Comparison of ENCODE assay signal across 8 mouse cellular contexts in the genomic region with DNA sequence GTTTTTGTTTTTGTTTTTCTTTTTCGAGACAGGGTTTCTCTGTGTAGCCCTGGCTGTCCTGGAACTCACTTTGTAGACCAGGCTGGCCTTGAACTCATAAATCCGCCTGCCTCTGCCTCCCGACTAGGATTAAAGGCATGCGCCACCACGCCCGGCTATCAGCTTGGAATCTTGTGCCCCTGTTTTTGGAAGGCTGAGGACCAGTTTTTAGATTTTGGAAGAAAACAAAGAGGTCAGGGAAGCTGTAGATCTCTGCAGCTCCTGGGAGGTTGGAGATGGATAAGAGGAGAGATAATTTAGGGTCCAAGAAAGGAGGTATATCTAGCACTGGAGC. TPM values are rescaled to one million over a fixed set of nuclear protein-coding genes. Genes with fewer than 3 reads are reported as not detected.
DNase-seq lines count a peak whose midpoint lies in the region; ATAC-seq and TF ChIP-seq lines count a peak whose summit lies in the region.
"Not testable (repeated sequence)": the region's sequence is repeated elsewhere in the genome, so short reads cannot be mapped to it uniquely, and the experiment has no call there.

No protein-coding gene starts in this region.

- peak overlapping the region; percentile 78 for H3K9ac ChIP-seq in forebrain, embryonic 14.5 days (ENCODE audit: low read length)
- peak overlapping the region; percentile 72 for H3K9ac ChIP-seq in kidney, embryonic 15.5 days
- peak overlapping the region; percentile 89 for H3K9ac ChIP-seq in liver, embryonic 13.5 days
- peak overlapping the region; percentile 76 for H3K9ac ChIP-seq in midbrain, embryonic 12.5 days (replicated peaks)

- not testable (repeated sequence) for TF ChIP-seq CTCF in cortical plate, adult 2 months (IDR thresholded peaks at IDR 0.05; ENCODE audit: extremely low read depth, insufficient read depth, low read length); spleen, adult 2 months (IDR thresholded peaks at IDR 0.05; ENCODE audit: extremely low read depth, insufficient read depth, insufficient read length, insufficient replicate concordance)

- peaks cover 58% of the 10 kb centered on the region for H3K36me3 ChIP-seq in forebrain, embryonic 14.5 days (ENCODE audit: control insufficient read depth, insufficient read depth, low read length)
- H3K36me3 ChIP-seq in hindbrain, embryonic 10.5 days = peaks cover 65% of the 10 kb centered on the region
- H3K36me3 ChIP-seq in kidney, embryonic 15.5 days = peaks cover 65% of the 10 kb centered on the region
- H3K36me3 ChIP-seq in liver, embryonic 13.5 days = peaks cover 45% of the 10 kb centered on the region
- H3K36me3 ChIP-seq in midbrain, embryonic 12.5 days = peaks cover 48% of the 10 kb centered on the region
- H3K36me3 ChIP-seq in spleen, adult 2 months (ENCODE audit: control insufficient read depth, insufficient read depth, low read length) = peaks cover 18% of the 10 kb centered on the region

- H3K4me2 ChIP-seq in forebrain, embryonic 14.5 days (ENCODE audit: low read length) = peak overlapping the region; percentile 72
- peak overlapping the region; percentile 70 for H3K4me2 ChIP-seq in kidney, embryonic 15.5 days
- H3K4me2 ChIP-seq in liver, embryonic 13.5 days = peak overlapping the region; percentile 82
- peak overlapping the region; percentile 77 for H3K4me2 ChIP-seq in midbrain, embryonic 12.5 days (replicated peaks)

- H3K27me3 ChIP-seq in forebrain, embryonic 14.5 days (replicated peaks; ENCODE audit: control insufficient read depth, insufficient read depth, low read length); hindbrain, embryonic 10.5 days (ENCODE audit: insufficient read depth, poor library complexity, severe bottlenecking); kidney, embryonic 15.5 days; liver, embryonic 13.5 days; midbrain, embryonic 12.5 days; spleen, adult 2 months (ENCODE audit: control insufficient read depth, insufficient read depth, low read length): not testable (repeated sequence)

- not testable (repeated sequence) for TF ChIP-seq POLR2A in cortical plate, adult 2 months (IDR thresholded peaks at IDR 0.05; ENCODE audit: extremely low read depth, insufficient read depth, low read length); spleen, adult 2 months (IDR thresholded peaks at IDR 0.05; ENCODE audit: low read depth, low read length)

- DNase-seq in 3T3-L1 (ENCODE audit: low read depth, low spot score) = peak; percentile 17
- DNase-seq in forebrain, embryonic 14.5 days (ENCODE audit: low spot score); hindbrain, embryonic 10.5 days (ENCODE audit: low spot score); liver, embryonic 13.5 days; spleen, adult 2 months (ENCODE audit: low read depth in 1 of 2, low spot score in 2 of 2): not testable (repeated sequence)

- WGBS in forebrain, embryonic 14.5 days = 5% methylated on average over 6 of the region's 6 CpGs
- WGBS in hindbrain, embryonic 10.5 days = 9% methylated on average over 6 of the region's 6 CpGs
- WGBS in kidney, embryonic 15.5 days = 1% methylated on average over 6 of the region's 6 CpGs
- WGBS in liver, embryonic 13.5 days (ENCODE audit: insufficient replicate concordance) = 2% methylated on average over 6 of the region's 6 CpGs
- 6% methylated on average over 6 of the region's 6 CpGs for WGBS in midbrain, embryonic 12.5 days
- whole genome bisulfite sequencing in spleen, adult 2 months = 14% methylated on average over 6 of the region's 6 CpGs

- not testable (repeated sequence) for H3K9me3 ChIP-seq in forebrain, embryonic 14.5 days (replicated peaks; ENCODE audit: control insufficient read depth, low read length); hindbrain, embryonic 10.5 days; kidney, embryonic 15.5 days (replicated peaks); liver, embryonic 13.5 days (replicated peaks); midbrain, embryonic 12.5 days

- peak overlapping the region; percentile 80 for H3K4me3 ChIP-seq in cortical plate, adult 2 months (ENCODE audit: insufficient read depth, low read length)
- peak overlapping the region; percentile 65 for H3K4me3 ChIP-seq in forebrain, embryonic 14.5 days (ENCODE audit: low read depth, low read length)
- H3K4me3 ChIP-seq in hindbrain, embryonic 10.5 days = peak overlapping the region; percentile 85
- H3K4me3 ChIP-seq in kidney, embryonic 15.5 days (replicated peaks) = peak overlapping the region; percentile 65
- H3K4me3 ChIP-seq in liver, embryonic 13.5 days (replicated peaks) = peak overlapping the region; percentile 86
- peak overlapping the region; percentile 80 for H3K4me3 ChIP-seq in midbrain, embryonic 12.5 days
- peak overlapping the region; percentile 85; the same call in 1 of the 2 replicates for H3K4me3 ChIP-seq in spleen, adult 2 months (ENCODE audit: extremely low read depth, insufficient read depth, insufficient read length)

- ATAC-seq in forebrain, embryonic 14.5 days; kidney, embryonic 15.5 days (replicated peaks; ENCODE audit: low FRiP score); liver, embryonic 13.5 days (ENCODE audit: low read depth); midbrain, embryonic 12.5 days (ENCODE audit: low FRiP score, low read depth): not testable (repeated sequence)

- not testable (repeated sequence) for H3K27ac ChIP-seq in cortical plate, adult 2 months (ENCODE audit: insufficient read depth, low read length)
- peak overlapping the region; percentile 56; the same call in 1 of the 2 replicates for H3K27ac ChIP-seq in forebrain, embryonic 14.5 days (ENCODE audit: low read depth, low read length)
- H3K27ac ChIP-seq in hindbrain, embryonic 10.5 days = peak overlapping the region; percentile 93
- peak overlapping the region; percentile 90 for H3K27ac ChIP-seq in kidney, embryonic 15.5 days
- H3K27ac ChIP-seq in liver, embryonic 13.5 days = peak overlapping the region; percentile 85
- H3K27ac ChIP-seq in midbrain, embryonic 12.5 days (replicated peaks) = 0 out of 2 replicates have a peak overlapping the region, but pooled peaks have one; percentile 75
- 0 out of 2 replicates have a peak overlapping the region, but pooled peaks have one; percentile 59 for H3K27ac ChIP-seq in spleen, adult 2 months (ENCODE audit: insufficient read depth, low read length)

- H3K4me1 ChIP-seq in cortical plate, adult 2 months (ENCODE audit: control insufficient read depth, insufficient read depth, low read length); spleen, adult 2 months (ENCODE audit: control insufficient read depth, insufficient read depth, insufficient read length): not testable (repeated sequence)
- peaks cover 12% of the 10 kb centered on the region for H3K4me1 ChIP-seq in forebrain, embryonic 14.5 days (ENCODE audit: control insufficient read depth, insufficient read depth, low read length)
- H3K4me1 ChIP-seq in hindbrain, embryonic 10.5 days (replicated peaks) = peaks cover 35% of the 10 kb centered on the region
- peaks cover 45% of the 10 kb centered on the region for H3K4me1 ChIP-seq in kidney, embryonic 15.5 days
- H3K4me1 ChIP-seq in liver, embryonic 13.5 days (replicated peaks) = peaks cover 67% of the 10 kb centered on the region
- peaks cover 36% of the 10 kb centered on the region for H3K4me1 ChIP-seq in midbrain, embryonic 12.5 days

RNA-seq across cellular contexts. Expression of gene Ndufa7, which starts 0.6 kb away (rescaled TPM):
- 304 and 328 TPM in 2 replicates for polyA plus RNA-seq in cortical plate, adult 2 months (2012; rRNA removed)
- polyA plus RNA-seq in forebrain, embryonic 14.5 days (2014; fragmentation: Nextera tagmentation; extraction: Ambion mirVana) = 461 and 608 TPM in 2 replicates
- 517 and 544 TPM in 2 replicates for polyA plus RNA-seq in hindbrain, embryonic 10.5 days (2016; fragmentation: Nextera tagmentation; extraction: Ambion mirVana)
- polyA plus RNA-seq in kidney, embryonic 15.5 days (2015; fragmentation: Nextera tagmentation; extraction: Ambion mirVana) = 490 and 495 TPM in 2 replicates
- 250 and 284 TPM in 2 replicates for polyA plus RNA-seq in liver, embryonic 13.5 days (2015; fragmentation: Nextera tagmentation; extraction: Ambion mirVana)
- polyA plus RNA-seq in midbrain, embryonic 12.5 days (2016; fragmentation: Nextera tagmentation; extraction: Ambion mirVana) = 436 and 454 TPM in 2 replicates
- polyA plus RNA-seq in spleen, adult 2 months (2012; rRNA removed) = 158 and 201 TPM in 2 replicates

RNA-seq across cellular contexts. Expression of gene Rps28, which starts 0.6 kb away (rescaled TPM):
- 587 and 641 TPM in 2 replicates for polyA plus RNA-seq in cortical plate, adult 2 months (2012; rRNA removed)
- polyA plus RNA-seq in forebrain, embryonic 14.5 days (2014; fragmentation: Nextera tagmentation; extraction: Ambion mirVana) = 624 and 885 TPM in 2 replicates
- 712 and 835 TPM in 2 replicates for polyA plus RNA-seq in hindbrain, embryonic 10.5 days (2016; fragmentation: Nextera tagmentation; extraction: Ambion mirVana)
- 1,038 and 1,163 TPM in 2 replicates for polyA plus RNA-seq in kidney, embryonic 15.5 days (2015; fragmentation: Nextera tagmentation; extraction: Ambion mirVana)
- 614 and 696 TPM in 2 replicates for polyA plus RNA-seq in liver, embryonic 13.5 days (2015; fragmentation: Nextera tagmentation; extraction: Ambion mirVana)
- 613 and 671 TPM in 2 replicates for polyA plus RNA-seq in midbrain, embryonic 12.5 days (2016; fragmentation: Nextera tagmentation; extraction: Ambion mirVana)
- polyA plus RNA-seq in spleen, adult 2 months (2012; rRNA removed) = 746 and 860 TPM in 2 replicates

RNA-seq across cellular contexts. Expression of gene Kank3, which starts 14.6 kb away (rescaled TPM):
- 59.0 and 69.7 TPM in 2 replicates for polyA plus RNA-seq in cortical plate, adult 2 months (2012; rRNA removed)
- 35.6 and 37.2 TPM in 2 replicates for polyA plus RNA-seq in forebrain, embryonic 14.5 days (2014; fragmentation: Nextera tagmentation; extraction: Ambion mirVana)
- polyA plus RNA-seq in hindbrain, embryonic 10.5 days (2016; fragmentation: Nextera tagmentation; extraction: Ambion mirVana) = 26.2 and 28.5 TPM in 2 replicates
- 46.5 and 53.4 TPM in 2 replicates for polyA plus RNA-seq in kidney, embryonic 15.5 days (2015; fragmentation: Nextera tagmentation; extraction: Ambion mirVana)
- polyA plus RNA-seq in liver, embryonic 13.5 days (2015; fragmentation: Nextera tagmentation; extraction: Ambion mirVana) = 8.1 and 8.9 TPM in 2 replicates
- 25.5 and 31.9 TPM in 2 replicates for polyA plus RNA-seq in midbrain, embryonic 12.5 days (2016; fragmentation: Nextera tagmentation; extraction: Ambion mirVana)
- polyA plus RNA-seq in spleen, adult 2 months (2012; rRNA removed) = 56.8 and 74.6 TPM in 2 replicates

RNA-seq across cellular contexts. Expression of gene Cd320, which starts 17.9 kb away (rescaled TPM):
- polyA plus RNA-seq in cortical plate, adult 2 months (2012; rRNA removed) = 30.0 and 33.0 TPM in 2 replicates
- polyA plus RNA-seq in forebrain, embryonic 14.5 days (2014; fragmentation: Nextera tagmentation; extraction: Ambion mirVana) = 66.8 and 86.0 TPM in 2 replicates
- 87.7 and 91.8 TPM in 2 replicates for polyA plus RNA-seq in hindbrain, embryonic 10.5 days (2016; fragmentation: Nextera tagmentation; extraction: Ambion mirVana)
- 97.9 and 102 TPM in 2 replicates for polyA plus RNA-seq in kidney, embryonic 15.5 days (2015; fragmentation: Nextera tagmentation; extraction: Ambion mirVana)
- polyA plus RNA-seq in liver, embryonic 13.5 days (2015; fragmentation: Nextera tagmentation; extraction: Ambion mirVana) = 19.9 and 22.0 TPM in 2 replicates
- 59.8 and 63.5 TPM in 2 replicates for polyA plus RNA-seq in midbrain, embryonic 12.5 days (2016; fragmentation: Nextera tagmentation; extraction: Ambion mirVana)
- 11.6 and 19.2 TPM in 2 replicates for polyA plus RNA-seq in spleen, adult 2 months (2012; rRNA removed)

RNA-seq across cellular contexts. Expression of gene Angptl4, which starts 43.3 kb away (rescaled TPM):
- polyA plus RNA-seq in cortical plate, adult 2 months (2012; rRNA removed) = 2.4 and 2.9 TPM in 2 replicates
- 15.2 and 15.8 TPM in 2 replicates for polyA plus RNA-seq in forebrain, embryonic 14.5 days (2014; fragmentation: Nextera tagmentation; extraction: Ambion mirVana)
- polyA plus RNA-seq in hindbrain, embryonic 10.5 days (2016; fragmentation: Nextera tagmentation; extraction: Ambion mirVana) = 23.4 and 25.9 TPM in 2 replicates
- polyA plus RNA-seq in kidney, embryonic 15.5 days (2015; fragmentation: Nextera tagmentation; extraction: Ambion mirVana) = 21.5 and 27.9 TPM in 2 replicates
- 18.9 and 20.2 TPM in 2 replicates for polyA plus RNA-seq in liver, embryonic 13.5 days (2015; fragmentation: Nextera tagmentation; extraction: Ambion mirVana)
- polyA plus RNA-seq in midbrain, embryonic 12.5 days (2016; fragmentation: Nextera tagmentation; extraction: Ambion mirVana) = 21.1 and 28.3 TPM in 2 replicates
- polyA plus RNA-seq in spleen, adult 2 months (2012; rRNA removed) = 15.6 and 21.5 TPM in 2 replicates
